Mouse (Mus musculus) bone marrow, adult 2 months (tissue): ENCODE measurements at regions not wholly inside any gene's neighbourhood (a gene's known extent, or its start where the extent isn't known, plus 50 kb on each side); places are given as distances from the start of the nearest gene placed in this dataset.

Source experiments
- H3K27ac ChIP-seq: fragments of 200-500 bp; 2 replicates; pipeline ENCODE4 v1.5.1; 2012; ENCODE audit warnings: low read depth, mild to moderate bottlenecking, control low read depth, inconsistent platforms, low read length; ENCODE audit not compliant: control insufficient read depth, poor library complexity, insufficient read depth
- H3K4me1 ChIP-seq: fragments of 200-500 bp; 2 replicates; pipeline ENCODE4 v1.6.1; 2011; ENCODE audit warnings: low read length; ENCODE audit not compliant: control insufficient read depth, insufficient read depth
- H3K4me3 ChIP-seq: fragments of 200-500 bp; replicated peaks from 2 replicates; pipeline ENCODE3; 2011; ENCODE audit warnings: mild to moderate bottlenecking, low read depth, low read length, control low read depth; ENCODE audit not compliant: control insufficient read depth
- CTCF ChIP-seq: fragments of 200-500 bp; IDR thresholded peaks from 2 replicates; pipeline ENCODE4 v1.5.1; 2011; ENCODE audit warnings: low read length, control low read depth; ENCODE audit not compliant: control insufficient read depth, insufficient read depth
- POLR2A ChIP-seq: fragments of 200-500 bp; IDR thresholded peaks from 2 replicates; pipeline ENCODE4 v1.6.1; 2011; ENCODE audit warnings: low read depth, mild to moderate bottlenecking, control low read depth, low read length, borderline replicate concordance; ENCODE audit not compliant: control insufficient read depth
- WGBS: fragments of 180-500 bp; shearing (Covaris S2); methylation state at CpG from one replicate; pipeline ENCODE4 v1.1.7; 2018; 5-methylcytosine and 5-hydroxymethylcytosine counted together

DNA sequence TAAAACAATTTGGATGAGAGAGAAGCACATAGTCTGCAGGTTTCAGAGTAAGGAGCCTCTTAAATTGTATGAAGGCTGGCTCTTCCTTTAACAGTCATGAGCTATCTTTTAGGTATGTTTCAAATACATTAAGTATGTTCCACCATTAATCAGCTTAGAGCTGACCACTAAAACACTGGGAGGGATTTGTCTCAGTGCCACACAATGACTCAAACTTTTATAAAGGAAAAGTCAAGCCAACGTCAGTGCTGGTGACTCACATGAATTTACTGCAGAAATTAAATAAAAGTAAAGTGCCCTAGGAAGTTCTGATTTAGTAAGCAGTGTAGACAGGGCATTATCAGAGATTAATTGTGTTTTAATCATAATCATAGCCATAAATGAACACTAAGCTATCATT, 118.6 kb upstream of the Nrp1 start:
- H3K4me3 ChIP-seq, result no peak overlapping the region
- WGBS, result 42% methylated on average over 1 of the region's 1 CpGs
- TF ChIP-seq POLR2A (no peak), CTCF (no peak)
- H3K27ac ChIP-seq, result no peak overlapping the region
- no peaks in the 10 kb centered on the region for H3K4me1 ChIP-seq

- WGBS, result 90% methylated on average over 1 of the region's 1 CpGs
- no peak for TF ChIP-seq CTCF
- no peak for TF ChIP-seq POLR2A
- H3K27ac ChIP-seq, result no peak overlapping the region
- no peak overlapping the region for H3K4me3 ChIP-seq
- no peaks in the 10 kb centered on the region for H3K4me1 ChIP-seq
These were observed 117.2 kb upstream of the Nrp1 start for GRCm38 (mm10) chr8:128241200-128241599.

GRCm38 (mm10) chr8:128242465-128243251, 115.7 kb upstream of the Nrp1 start:
- Histone ChIP-seq H3K4me1 (no peaks in the 10 kb centered on the region), H3K4me3 (no peak overlapping the region), H3K27ac (no peak overlapping the region)
- TF ChIP-seq CTCF, result no peak
- TF ChIP-seq POLR2A, result no peak
- 77% methylated on average over 3 of the region's 3 CpGs for WGBS

- TF ChIP-seq CTCF (no peak), POLR2A (no peak)
- Histone ChIP-seq H3K4me3 (no peak overlapping the region), H3K4me1 (no peaks in the 10 kb centered on the region), H3K27ac (no peak overlapping the region)
- 71% methylated on average over 2 of the region's 2 CpGs for WGBS
These were observed 106.7 kb upstream of the Nrp1 start for GRCm38 (mm10) chr8:128251723-128252122.

GRCm38 (mm10) chr8:128260836-128261235, 97.6 kb upstream of the Nrp1 start:
- H3K4me1 ChIP-seq, result no peaks in the 10 kb centered on the region
- 82% methylated on average over 3 of the region's 3 CpGs for WGBS
- TF ChIP-seq CTCF, result no peak
- no peak overlapping the region for H3K4me3 ChIP-seq
- H3K27ac ChIP-seq, result no peak overlapping the region

GRCm38 (mm10) chr8:128261367-128261766, 97.0 kb upstream of the Nrp1 start:
- 63% methylated on average over 3 of the region's 3 CpGs for WGBS
- H3K4me3 ChIP-seq, result no peak overlapping the region
- TF ChIP-seq CTCF (no peak), POLR2A (no peak)
- H3K4me1 ChIP-seq, result no peaks in the 10 kb centered on the region
- no peak overlapping the region for H3K27ac ChIP-seq

- WGBS, result 87% methylated on average over 9 of the region's 9 CpGs
- Histone ChIP-seq H3K27ac (no peak overlapping the region), H3K4me3 (no peak overlapping the region), H3K4me1 (no peaks in the 10 kb centered on the region; the same call in 1 of the 2 replicates)
- TF ChIP-seq CTCF (no peak), POLR2A (no peak)
These were observed 95.0 kb upstream of the Nrp1 start for GRCm38 (mm10) chr8:128263251-128263947.

- Histone ChIP-seq H3K4me1 (no peaks in the 10 kb centered on the region; the same call in 1 of the 2 replicates), H3K4me3 (no peak overlapping the region), H3K27ac (no peak overlapping the region)
- TF ChIP-seq CTCF, result no peak
- TF ChIP-seq POLR2A, result no peak
- WGBS, result 60% methylated on average over 4 of the region's 4 CpGs
These were observed 91.1 kb upstream of the Nrp1 start for GRCm38 (mm10) chr8:128267261-128267660.

- no peak overlapping the region for H3K4me3 ChIP-seq
- no peaks in the 10 kb centered on the region; the same call in 1 of the 2 replicates for H3K4me1 ChIP-seq
- H3K27ac ChIP-seq, result no peak overlapping the region
- 41% methylated on average over 3 of the region's 3 CpGs for WGBS
- no peak for TF ChIP-seq CTCF
- TF ChIP-seq POLR2A, result no peak
These were observed 90.4 kb upstream of the Nrp1 start for GRCm38 (mm10) chr8:128268010-128268409.
